Mouse (Mus musculus): ENCODE data around the gene St3gal3.

Gene St3gal3

DNA sequence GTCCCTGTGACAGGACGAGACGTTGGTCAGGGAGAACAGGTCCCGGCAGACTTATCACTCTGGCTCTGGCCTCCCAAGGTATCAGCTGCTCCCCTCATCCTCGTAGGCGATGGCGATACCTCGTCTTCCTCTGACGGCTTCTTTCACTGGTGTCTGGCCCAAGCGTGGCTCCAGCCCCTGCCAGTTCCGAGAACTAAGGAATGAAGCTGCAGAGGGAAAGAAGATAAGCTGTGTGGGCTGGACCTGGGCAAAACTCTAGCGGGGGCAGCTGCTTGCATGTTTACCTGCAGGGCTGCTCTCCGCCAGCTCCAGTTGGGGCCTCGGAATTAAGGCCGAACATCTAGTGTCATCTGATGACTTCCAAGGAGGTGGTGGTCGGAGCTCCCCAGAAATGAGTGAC lies 245.2 kb downstream of the St3gal3 start:
- DNase-seq = no peak

DNA sequence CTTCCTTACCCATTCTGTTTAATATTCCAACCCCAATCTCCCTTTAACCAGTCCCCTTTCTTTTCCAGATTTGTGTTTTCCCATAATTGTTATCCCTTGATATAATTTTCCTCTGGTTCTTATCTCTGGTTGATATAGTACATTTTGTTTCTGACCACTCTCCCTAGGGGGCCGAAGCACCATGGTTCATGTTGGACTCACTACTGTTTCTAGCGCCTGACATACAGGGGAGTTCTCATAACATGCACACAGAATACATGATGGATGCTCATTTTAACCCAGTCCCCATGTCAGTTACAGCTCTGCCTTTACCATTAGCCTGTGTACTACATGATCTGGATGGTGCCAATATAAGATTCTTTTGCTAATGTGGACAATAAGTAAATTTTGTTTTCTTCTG lies 246.8 kb downstream of the St3gal3 start:
- DNase-seq = no peak

DNA sequence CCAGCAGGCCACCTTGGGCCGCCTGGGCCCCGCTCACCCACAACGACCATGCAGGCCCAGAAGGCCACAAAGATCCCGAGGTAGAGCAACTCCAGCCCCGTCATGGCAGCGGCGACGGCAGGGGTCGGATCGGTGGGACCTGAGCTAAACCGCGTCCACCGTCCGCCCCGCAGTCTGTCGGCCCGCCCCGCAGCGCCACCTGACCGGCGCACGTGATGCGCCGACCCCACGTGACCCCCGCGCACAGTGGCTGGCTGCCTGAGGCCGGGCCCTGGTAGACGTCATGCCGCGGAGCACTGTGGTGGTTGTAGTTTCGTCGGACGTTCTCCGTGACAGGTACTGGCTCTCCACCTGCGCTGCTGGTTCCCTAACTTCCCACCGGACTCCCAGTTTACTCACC lies 247.6 kb downstream of the St3gal3 start, which contains the start of gene Atp6v0b:
Atp6v0b (minus strand) TSS at position 201 of the 400 bp plus-strand sequence.
- DNase-seq = peak; percentile 95

DNA sequence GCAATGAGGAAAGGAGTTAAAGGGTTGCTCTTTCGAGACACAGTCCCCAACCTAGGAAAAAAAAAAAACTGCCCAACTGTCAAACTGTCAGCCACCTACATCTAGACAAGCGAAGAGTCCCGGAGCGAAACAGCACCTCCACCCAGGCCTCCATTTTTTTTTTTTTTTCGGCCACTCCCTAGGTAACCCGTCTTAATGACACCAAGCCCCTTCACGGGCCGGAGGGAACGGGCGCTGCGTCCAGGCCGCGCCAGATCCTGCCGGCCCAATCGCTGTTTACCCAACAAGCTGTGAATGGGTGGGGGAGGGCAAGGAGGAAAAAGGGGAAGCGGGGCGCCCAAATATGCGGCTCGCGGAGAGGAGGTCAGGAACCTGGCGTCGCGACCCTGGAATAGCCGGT lies 248.1 kb downstream of the St3gal3 start:
- no peak for DNase-seq

DNA sequence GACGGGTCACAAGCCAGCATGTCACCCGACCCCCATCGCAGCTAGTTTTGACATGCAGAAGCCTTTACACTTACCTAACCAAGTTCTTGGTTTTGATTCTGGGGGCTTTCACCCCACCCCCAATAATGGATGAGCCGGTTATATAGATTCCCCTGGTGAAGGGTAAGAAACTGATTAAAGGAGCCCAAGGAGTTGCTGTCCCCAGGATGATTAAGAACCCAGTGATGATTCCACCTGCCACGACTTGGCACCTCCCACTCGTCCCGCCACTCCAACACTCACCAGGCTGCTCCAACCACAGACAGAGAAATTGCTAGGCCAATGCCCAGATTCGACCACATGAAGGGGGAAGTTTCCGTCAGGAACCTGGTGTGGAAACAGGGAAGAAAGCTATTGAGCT lies 248.7 kb downstream of the St3gal3 start:
- DNase-seq = no peak

DNA sequence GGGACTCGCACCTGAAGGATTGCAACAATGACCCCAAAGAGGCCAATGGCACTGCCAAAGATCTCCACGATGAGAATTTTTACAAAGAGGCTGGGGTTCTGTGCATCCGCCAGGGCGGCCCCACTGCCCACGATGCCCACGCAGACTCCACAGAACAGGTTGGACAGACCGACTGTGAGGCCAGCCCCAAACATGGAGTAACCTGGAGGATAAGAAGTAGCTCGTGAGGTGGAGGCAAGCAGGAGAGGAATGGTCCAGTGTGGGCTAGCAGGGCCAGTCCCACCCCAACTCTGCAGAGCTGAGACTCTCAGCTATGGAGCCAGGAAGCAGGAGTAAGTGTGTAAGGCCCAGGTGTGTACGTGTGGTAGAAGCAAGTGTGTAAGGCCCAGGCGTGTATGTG lies 249.6 kb downstream of the St3gal3 start:
- no peak for DNase-seq

DNA sequence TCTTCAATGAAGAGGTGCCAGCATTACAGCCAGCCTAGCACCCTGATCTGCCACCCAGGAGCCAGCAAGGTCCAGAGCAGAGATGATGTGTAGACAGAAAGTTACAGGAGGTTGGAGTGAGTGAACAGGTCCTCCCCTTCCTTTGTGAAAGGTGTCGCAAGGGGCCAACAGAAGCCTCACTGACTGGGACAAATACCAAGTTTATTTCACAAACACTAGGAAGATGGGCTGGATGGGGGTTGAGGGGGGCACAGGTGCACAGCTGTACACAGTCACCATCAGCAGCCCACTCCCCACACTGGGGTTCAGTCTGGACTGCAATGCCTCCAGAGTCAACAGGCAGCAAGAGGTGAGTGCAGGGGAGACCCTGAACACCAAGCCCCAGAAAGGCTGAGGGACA lies 250.6 kb downstream of the St3gal3 start:
- no peak for DNase-seq

DNA sequence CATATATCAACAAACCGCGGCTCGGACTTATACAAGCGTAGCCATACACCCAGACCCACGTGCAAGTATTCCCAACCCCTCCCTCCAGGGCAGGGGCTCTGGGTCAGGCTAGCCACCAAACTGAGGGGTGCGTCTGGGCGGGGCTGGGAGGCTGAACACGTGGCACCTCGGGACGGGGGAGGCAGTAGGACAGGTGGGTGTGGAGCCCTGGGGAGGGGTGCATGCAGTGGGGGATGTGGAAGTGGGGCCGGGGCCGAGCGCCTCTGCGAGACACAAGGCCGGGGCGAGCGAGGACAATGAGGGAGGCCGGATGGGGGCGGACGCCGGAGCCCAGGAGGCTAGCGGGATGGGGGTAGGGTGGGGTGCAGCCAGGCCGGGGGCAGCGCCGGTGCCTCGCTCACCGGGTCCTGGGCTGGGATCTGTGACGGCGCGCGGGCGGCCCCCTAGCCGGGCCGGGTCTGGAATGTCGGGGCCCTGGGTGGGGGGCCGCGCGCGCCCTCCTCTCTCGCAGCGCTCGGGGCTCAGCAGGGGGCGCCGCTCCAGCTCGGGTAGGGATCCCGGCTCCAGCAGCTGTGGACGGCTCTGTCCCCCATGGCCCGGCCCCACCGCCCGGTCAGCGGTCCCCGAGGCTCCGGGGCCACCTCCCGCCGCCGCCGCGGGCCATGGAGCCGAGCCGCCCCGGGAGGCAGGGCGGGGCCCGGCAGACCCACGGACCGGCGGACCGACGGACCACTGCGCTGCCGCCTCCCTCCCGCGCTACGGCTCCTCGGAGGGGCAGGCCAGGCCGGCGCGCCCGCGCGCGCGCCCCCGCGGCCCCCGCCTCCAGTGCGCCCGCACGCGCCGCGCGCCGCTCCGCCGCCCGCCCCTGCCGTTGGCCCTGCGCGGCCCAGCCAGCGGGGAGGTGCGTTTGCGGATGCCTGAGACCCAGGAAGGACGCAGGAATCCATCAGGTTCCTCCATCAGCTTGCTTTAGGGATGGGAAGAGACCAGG lies 251.7 kb downstream of the St3gal3 start, which contains the start of gene B4galt2:
B4galt2 (minus strand) TSS at position 787 of the 991 bp plus-strand sequence.
- peak; percentile 70 for DNase-seq

Data from thymus, postnatal 4 days (tissue).